Mouse (Mus musculus): ENCODE data around the gene Sh3bp1.

The Sh3bp1 gene

GRCm38 (mm10) chr15:78899740-78900584 is at the start of gene Sh3bp1:
Gene Sh3bp1, plus strand, starts transcription at chr15:78899768.
- DNase-seq (ENCODE audit: low spot score): no peak

- DNase-seq (ENCODE audit: low spot score): no peak
Observed at GRCm38 (mm10) chr15:78850059-78850824, 49.3 kb upstream of the Sh3bp1 start.

- no peak for DNase-seq (ENCODE audit: low spot score)
Observed at GRCm38 (mm10) chr15:78850944-78851343, 48.6 kb upstream of the Sh3bp1 start.

- DNase-seq (ENCODE audit: low spot score): peak; percentile 82
Observed at GRCm38 (mm10) chr15:78851505-78852153, 47.9 kb upstream of the Sh3bp1 start.

GRCm38 (mm10) chr15:78855303-78855965 is 44.1 kb upstream of the Sh3bp1 start, which contains the start of gene Lgals2:
Gene Lgals2, minus strand, starts transcription at chr15:78855529.
- no peak for DNase-seq (ENCODE audit: low spot score)

- DNase-seq (ENCODE audit: low spot score): no peak
Observed at GRCm38 (mm10) chr15:78857009-78857408, 42.6 kb upstream of the Sh3bp1 start.

GRCm38 (mm10) chr15:78859311-78859710 is 40.3 kb upstream of the Sh3bp1 start:
- no peak for DNase-seq (ENCODE audit: low spot score)

GRCm38 (mm10) chr15:78859714-78860113 is 39.9 kb upstream of the Sh3bp1 start:
- no peak for DNase-seq (ENCODE audit: low spot score)

GRCm38 (mm10) chr15:78862280-78862679 is 37.3 kb upstream of the Sh3bp1 start:
- no peak for DNase-seq (ENCODE audit: low spot score)

- DNase-seq (ENCODE audit: low spot score): no peak
Observed at GRCm38 (mm10) chr15:78863154-78863553, 36.4 kb upstream of the Sh3bp1 start.

- DNase-seq (ENCODE audit: low spot score): no peak
Observed at GRCm38 (mm10) chr15:78863852-78864253, 35.7 kb upstream of the Sh3bp1 start.

- DNase-seq (ENCODE audit: low spot score): no peak
Observed at GRCm38 (mm10) chr15:78868398-78868797, 31.2 kb upstream of the Sh3bp1 start.

- no peak for DNase-seq (ENCODE audit: low spot score)
Observed at GRCm38 (mm10) chr15:78868826-78869233, 30.7 kb upstream of the Sh3bp1 start.

- no peak for DNase-seq (ENCODE audit: low spot score)
Observed at GRCm38 (mm10) chr15:78869775-78870174, 29.8 kb upstream of the Sh3bp1 start.

- no peak for DNase-seq (ENCODE audit: low spot score)
Observed at GRCm38 (mm10) chr15:78872021-78872608, 27.5 kb upstream of the Sh3bp1 start.

- no peak for DNase-seq (ENCODE audit: low spot score)
Observed at GRCm38 (mm10) chr15:78873803-78874435, 25.6 kb upstream of the Sh3bp1 start.

- no peak for DNase-seq (ENCODE audit: low spot score)
Observed at GRCm38 (mm10) chr15:78874989-78875388, 24.6 kb upstream of the Sh3bp1 start.

GRCm38 (mm10) chr15:78875537-78875936 is 24.0 kb upstream of the Sh3bp1 start:
- DNase-seq (ENCODE audit: low spot score): no peak

- DNase-seq (ENCODE audit: low spot score): peak; percentile 50
Observed at GRCm38 (mm10) chr15:78876258-78876696, 23.3 kb upstream of the Sh3bp1 start.

- DNase-seq (ENCODE audit: low spot score): peak; percentile 83
Observed at GRCm38 (mm10) chr15:78876991-78877809, 22.4 kb upstream of the Sh3bp1 start, which contains the start of gene Gga1. Gene Gga1, plus strand, starts transcription at chr15:78877190.

Data from spleen, adult 12 weeks (tissue).